Mouse (Mus musculus): ENCODE measurements around the gene Aacs.

DNA sequence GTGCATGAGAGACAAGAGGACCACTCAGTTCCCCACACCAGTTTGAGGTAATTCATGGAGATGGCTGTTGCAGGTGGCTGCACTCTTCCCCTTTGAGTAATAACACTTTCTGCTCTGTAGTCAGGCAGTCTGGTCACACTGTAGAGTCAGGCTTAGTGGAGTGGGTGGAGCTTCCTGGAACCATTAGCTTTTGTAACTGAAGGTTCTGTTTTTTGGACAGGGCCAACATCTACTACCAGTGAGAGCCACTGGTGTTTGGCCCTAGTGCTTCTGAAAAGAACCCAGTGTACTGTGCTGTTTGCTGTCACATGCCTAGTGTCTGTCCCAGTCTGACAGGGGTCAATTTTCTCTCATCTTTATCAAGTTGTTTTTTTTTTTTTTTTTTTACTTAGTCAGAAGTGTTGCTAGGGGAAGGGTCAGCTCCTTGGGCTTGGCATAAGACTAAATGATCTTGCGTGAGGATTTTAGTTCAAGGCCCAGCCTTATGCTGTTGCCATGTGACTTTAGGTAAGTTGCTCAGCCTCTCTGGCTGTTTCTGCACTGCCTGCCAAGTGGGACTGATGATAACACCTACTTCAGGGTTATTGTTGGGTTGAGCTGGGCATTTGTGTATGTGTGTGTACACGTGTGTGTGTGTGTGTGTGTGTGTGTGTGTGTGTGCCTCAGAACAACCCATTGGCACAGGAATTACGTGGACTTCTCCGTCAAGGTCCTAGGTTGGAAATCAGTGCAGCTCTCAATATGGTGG is 9.6 kb downstream of the Aacs start:
- TF ChIP-seq RAD21 (IDR thresholded peaks at IDR 0.05; ENCODE audit: low read depth, low read length) (no peak), CTCF (IDR thresholded peaks at IDR 0.05 in 2 of 3, conservative IDR thresholded peaks at IDR 0.05 in 1 of 3; ENCODE audit: control insufficient read depth in 1 of 3, insufficient read depth in 1 of 3, low read depth in 2 of 3, low read length in 3 of 3, poor library complexity in 1 of 3, severe bottlenecking in 1 of 3) (no peak), POLR2A (IDR thresholded peaks at IDR 0.05; ENCODE audit: control insufficient read depth in 1 of 2, insufficient read depth in 1 of 2, low read depth in 1 of 2, low read length in 2 of 2, poor library complexity in 1 of 2) (no peak), BHLHE40 (IDR thresholded peaks at IDR 0.05; ENCODE audit: borderline replicate concordance, low read depth, low read length) (no peak), USF2 (IDR thresholded peaks at IDR 0.05; ENCODE audit: borderline replicate concordance in 1 of 2, insufficient read depth in 1 of 2, low read depth in 1 of 2, low read length in 2 of 2) (no peak), MYB (IDR thresholded peaks at IDR 0.05; ENCODE audit: low read depth, low read length) (no peak), TCF12 (IDR thresholded peaks at IDR 0.05; ENCODE audit: low read depth, low read length) (no peak), TBP (IDR thresholded peaks at IDR 0.05; ENCODE audit: low read depth, low read length) (no peak), SMC3 (IDR thresholded peaks at IDR 0.05; ENCODE audit: low read depth, low read length) (no peak), ZKSCAN1 (IDR thresholded peaks at IDR 0.05; ENCODE audit: low read depth, low read length) (no peak), RCOR1 (IDR thresholded peaks at IDR 0.05; ENCODE audit: low read depth, low read length) (no peak)
